Mouse (Mus musculus): ENCODE data around the gene Tcte3. TPM values are rescaled to one million over a fixed set of nuclear protein-coding genes. Genes with fewer than 3 reads are reported as not detected.

The Tcte3 gene
- polyA plus RNA-seq, 1 experiment from 2014 or later = 0.97 TPM

DNA sequence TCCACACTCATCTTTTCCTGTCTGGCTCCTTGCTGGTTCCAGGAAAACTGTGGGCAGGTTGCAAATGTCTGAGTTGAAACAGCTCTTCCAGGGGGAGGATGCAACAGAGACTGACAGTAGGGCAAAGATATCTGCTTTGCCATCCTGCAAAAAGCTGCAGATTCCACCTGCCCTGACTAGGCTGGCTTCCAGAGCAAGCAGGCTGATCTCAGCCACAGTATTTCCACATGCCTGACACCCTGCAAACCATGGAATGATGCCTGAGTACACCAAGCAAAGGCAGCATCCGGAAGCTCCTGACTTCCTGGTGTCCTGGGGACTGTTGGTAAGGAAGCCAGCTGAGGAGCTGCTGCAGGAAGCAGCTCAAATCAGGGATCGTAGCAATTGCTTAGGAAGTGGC is 27.8 kb upstream of the Tcte3 start:
- peaks cover 21% of the 10 kb centered on the region for H3K4me1 ChIP-seq (ENCODE audit: control insufficient read depth, insufficient read depth, low read length)
- no peak overlapping the region for H3K4me3 ChIP-seq (ENCODE audit: low read depth, low read length)
- no peak overlapping the region for H3K9ac ChIP-seq (ENCODE audit: low read depth, low read length)
- 47% methylated on average over 2 of the region's 2 CpGs for WGBS (ENCODE audit: insufficient replicate concordance)
- H3K4me2 ChIP-seq = no peak overlapping the region
- ATAC-seq (replicated peaks; ENCODE audit: insufficient number of reproducible peaks, low FRiP score, low TSS enrichment) = no peak
- no peak overlapping the region for H3K27ac ChIP-seq (ENCODE audit: low read depth, low read length)
- no peaks in the 10 kb centered on the region for H3K9me3 ChIP-seq (replicated peaks; ENCODE audit: control insufficient read depth, low read length)
- no peaks in the 10 kb centered on the region for H3K36me3 ChIP-seq (ENCODE audit: control insufficient read depth, insufficient read depth, low read length)
- H3K27me3 ChIP-seq (ENCODE audit: control insufficient read depth, insufficient read depth, low read length) = no peaks in the 10 kb centered on the region

DNA sequence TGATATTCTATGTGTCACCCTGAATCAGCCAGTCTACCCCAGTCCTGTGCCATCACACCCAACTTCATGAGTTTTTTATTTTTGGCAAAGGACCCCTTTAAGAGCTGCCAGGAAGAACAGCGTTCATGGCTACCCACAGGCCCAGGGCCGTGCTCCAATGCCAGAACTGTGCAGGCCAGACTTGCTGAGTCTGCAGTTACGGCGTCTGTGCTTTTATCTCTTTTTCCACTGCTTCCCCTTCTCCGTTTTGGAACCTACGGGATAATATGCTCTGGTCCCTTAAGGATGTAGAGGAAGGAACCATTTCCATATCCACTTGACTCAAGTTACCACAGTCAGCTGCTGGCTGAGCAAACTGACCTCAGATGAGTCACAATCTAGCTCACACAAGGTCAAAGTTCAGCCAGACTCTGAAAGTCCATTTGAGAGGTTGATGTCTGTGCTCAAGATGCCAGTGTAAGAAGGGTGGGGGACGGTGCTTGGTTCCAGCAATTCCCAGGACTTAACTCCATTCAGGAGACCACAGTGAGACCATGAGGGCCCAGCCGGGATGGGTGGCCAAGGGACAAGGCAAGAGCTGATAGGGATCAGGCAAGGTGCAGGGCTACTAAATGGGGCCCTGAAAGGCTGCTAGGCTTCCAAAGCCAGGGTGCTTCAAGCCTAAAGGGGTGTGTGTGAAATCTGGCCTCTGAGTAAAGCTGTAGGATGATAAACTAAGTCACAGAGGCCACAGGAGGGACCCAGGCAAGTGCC is 26.9 kb upstream of the Tcte3 start:
- ATAC-seq (replicated peaks; ENCODE audit: insufficient number of reproducible peaks, low FRiP score, low TSS enrichment) = peak; percentile 24; the same call in 1 of the 2 replicates

DNA sequence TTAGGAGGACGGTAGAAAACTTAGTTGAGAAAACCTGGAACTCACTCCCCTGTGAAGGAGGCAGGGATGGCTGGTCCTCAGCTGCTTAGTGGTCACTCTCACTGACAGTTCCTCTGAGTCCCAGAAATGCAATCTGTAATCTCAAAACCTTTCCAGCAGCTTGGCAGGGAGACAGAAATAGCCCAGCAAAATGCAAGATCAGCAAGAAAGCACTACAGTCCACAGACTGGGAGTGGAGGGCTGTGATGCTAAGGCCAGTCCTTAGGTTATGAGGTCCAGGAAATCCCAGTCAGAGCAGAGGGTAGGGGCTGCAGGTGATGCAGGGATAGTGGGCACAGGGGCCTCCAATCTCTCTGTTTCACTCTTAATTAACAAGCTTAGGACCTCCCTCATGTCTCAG is 25.6 kb upstream of the Tcte3 start:
- 0 out of 2 replicates have a peak, but pooled peaks cover 1% of the 10 kb centered on the region for H3K27me3 ChIP-seq (ENCODE audit: control insufficient read depth, insufficient read depth, low read length)
- H3K9me3 ChIP-seq (replicated peaks; ENCODE audit: control insufficient read depth, low read length) = no peaks in the 10 kb centered on the region
- 44% methylated on average over 1 of the region's 1 CpGs for WGBS (ENCODE audit: insufficient replicate concordance)
- peaks cover 21% of the 10 kb centered on the region for H3K4me1 ChIP-seq (ENCODE audit: control insufficient read depth, insufficient read depth, low read length)
- H3K4me2 ChIP-seq = no peak overlapping the region
- H3K36me3 ChIP-seq (ENCODE audit: control insufficient read depth, insufficient read depth, low read length) = 0 out of 2 replicates have a peak, but pooled peaks cover 2% of the 10 kb centered on the region
- H3K4me3 ChIP-seq (ENCODE audit: low read depth, low read length) = no peak overlapping the region
- no peak overlapping the region for H3K27ac ChIP-seq (ENCODE audit: low read depth, low read length)
- ATAC-seq (replicated peaks; ENCODE audit: insufficient number of reproducible peaks, low FRiP score, low TSS enrichment) = no peak
- no peak overlapping the region for H3K9ac ChIP-seq (ENCODE audit: low read depth, low read length)

More for the DNA sequence above, 26.9 kb upstream of the Tcte3 start:
- Histone ChIP-seq H3K4me3 (ENCODE audit: low read depth, low read length) (no peak overlapping the region), H3K9ac (ENCODE audit: low read depth, low read length) (no peak overlapping the region), H3K36me3 (ENCODE audit: control insufficient read depth, insufficient read depth, low read length) (no peaks in the 10 kb centered on the region), H3K27ac (ENCODE audit: low read depth, low read length) (peak overlapping the region; percentile 16; the same call in 1 of the 2 replicates), H3K9me3 (replicated peaks; ENCODE audit: control insufficient read depth, low read length) (no peaks in the 10 kb centered on the region), H3K4me2 (no peak overlapping the region), H3K27me3 (ENCODE audit: control insufficient read depth, insufficient read depth, low read length) (no peaks in the 10 kb centered on the region), H3K4me1 (ENCODE audit: control insufficient read depth, insufficient read depth, low read length) (peaks cover 21% of the 10 kb centered on the region)
- 45% methylated on average over 8 of the region's 8 CpGs for WGBS (ENCODE audit: insufficient replicate concordance)

DNA sequence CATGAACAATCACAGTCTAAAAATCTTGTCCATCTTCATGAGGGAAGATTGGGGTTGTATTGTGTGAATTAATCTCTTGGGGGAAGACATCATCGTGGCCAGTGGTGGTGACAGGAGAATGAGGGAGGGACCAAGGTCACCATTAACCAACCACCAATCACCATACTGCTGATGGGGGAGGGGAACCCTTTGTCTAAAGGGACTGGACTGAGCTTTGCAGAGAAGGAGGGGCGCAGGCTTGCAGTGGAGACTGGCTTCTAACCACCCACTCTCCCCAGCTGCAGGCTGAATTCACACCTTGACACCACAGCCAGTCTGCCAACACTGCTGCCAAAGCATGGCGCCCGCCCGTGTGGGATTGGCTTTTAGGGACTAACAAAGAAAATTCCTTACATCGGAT is 24.8 kb upstream of the Tcte3 start:
- H3K4me2 ChIP-seq = peak overlapping the region; percentile 38

DNA sequence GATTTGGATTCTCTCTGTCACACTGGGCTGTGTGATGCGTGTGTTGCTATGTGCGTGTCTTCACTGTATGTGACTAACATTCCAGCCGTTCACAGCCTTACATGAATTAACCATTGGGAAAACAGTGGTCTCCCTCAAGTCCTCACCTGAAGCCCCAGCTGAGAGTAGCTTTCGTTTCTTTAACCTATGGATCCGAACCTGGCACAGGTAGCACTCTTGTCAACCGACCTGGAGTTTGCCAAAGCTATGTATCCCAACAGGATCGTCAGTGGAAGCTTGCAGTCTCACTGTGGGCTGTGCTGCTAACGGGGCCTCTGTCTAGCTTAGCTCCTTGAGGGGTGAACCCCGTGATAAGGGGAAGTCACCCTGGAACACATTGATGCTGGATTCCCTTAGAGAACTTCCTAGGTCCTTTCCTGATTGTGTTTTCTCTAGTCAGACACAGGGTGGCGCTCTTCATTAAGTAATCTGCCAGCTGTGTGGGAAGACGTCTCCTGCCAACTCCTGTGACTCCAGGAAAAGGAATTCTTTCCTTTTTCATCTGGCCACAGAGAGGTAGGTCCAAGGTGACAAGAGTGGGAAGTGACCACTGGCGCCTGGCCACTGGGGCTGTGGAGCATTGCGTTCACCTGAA is 24.2 kb upstream of the Tcte3 start:
- Histone ChIP-seq H3K4me1 (ENCODE audit: control insufficient read depth, insufficient read depth, low read length) (peaks cover 21% of the 10 kb centered on the region), H3K27me3 (ENCODE audit: control insufficient read depth, insufficient read depth, low read length) (0 out of 2 replicates have a peak, but pooled peaks cover 6% of the 10 kb centered on the region), H3K9me3 (replicated peaks; ENCODE audit: control insufficient read depth, low read length) (no peaks in the 10 kb centered on the region), H3K4me3 (ENCODE audit: low read depth, low read length) (no peak overlapping the region), H3K27ac (ENCODE audit: low read depth, low read length) (no peak overlapping the region), H3K4me2 (peak overlapping the region; percentile 38), H3K36me3 (ENCODE audit: control insufficient read depth, insufficient read depth, low read length) (0 out of 2 replicates have a peak, but pooled peaks cover 3% of the 10 kb centered on the region), H3K9ac (ENCODE audit: low read depth, low read length) (no peak overlapping the region)
- ATAC-seq (replicated peaks; ENCODE audit: insufficient number of reproducible peaks, low FRiP score, low TSS enrichment) = no peak
- 38% methylated on average over 13 of the region's 13 CpGs for WGBS (ENCODE audit: insufficient replicate concordance)

More for the DNA sequence above, 24.8 kb upstream of the Tcte3 start:
- H3K27ac ChIP-seq (ENCODE audit: low read depth, low read length) = no peak overlapping the region
- ATAC-seq (replicated peaks; ENCODE audit: insufficient number of reproducible peaks, low FRiP score, low TSS enrichment) = no peak
- H3K4me3 ChIP-seq (ENCODE audit: low read depth, low read length) = no peak overlapping the region
- WGBS (ENCODE audit: insufficient replicate concordance) = 40% methylated on average over 6 of the region's 6 CpGs
- H3K27me3 ChIP-seq (ENCODE audit: control insufficient read depth, insufficient read depth, low read length) = 0 out of 2 replicates have a peak, but pooled peaks cover 6% of the 10 kb centered on the region
- 0 out of 2 replicates have a peak, but pooled peaks cover 3% of the 10 kb centered on the region for H3K36me3 ChIP-seq (ENCODE audit: control insufficient read depth, insufficient read depth, low read length)
- H3K4me1 ChIP-seq (ENCODE audit: control insufficient read depth, insufficient read depth, low read length) = peaks cover 21% of the 10 kb centered on the region
- no peak overlapping the region for H3K9ac ChIP-seq (ENCODE audit: low read depth, low read length)
- no peaks in the 10 kb centered on the region for H3K9me3 ChIP-seq (replicated peaks; ENCODE audit: control insufficient read depth, low read length)

DNA sequence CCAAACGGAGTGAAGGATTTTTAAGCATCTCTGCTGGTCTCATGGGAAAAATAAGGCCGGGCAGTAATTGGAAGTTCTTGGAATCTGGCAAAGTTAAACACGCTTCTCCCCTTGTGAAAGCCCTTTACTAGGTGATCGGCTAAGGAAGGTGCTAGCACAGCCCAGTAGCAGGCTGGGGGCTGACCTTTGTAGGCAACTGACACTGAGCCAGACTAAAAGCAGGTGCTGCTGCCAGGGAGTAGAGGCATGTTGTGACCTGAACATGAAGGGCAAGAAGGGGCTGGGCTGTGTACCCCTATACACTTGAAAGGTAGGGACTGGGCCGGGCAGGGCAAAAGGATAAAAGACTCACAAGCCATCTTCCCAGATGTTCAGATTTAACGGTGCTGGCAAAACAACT is 19.1 kb upstream of the Tcte3 start:
- H3K9me3 ChIP-seq (replicated peaks; ENCODE audit: control insufficient read depth, low read length) = no peaks in the 10 kb centered on the region
- H3K36me3 ChIP-seq (ENCODE audit: control insufficient read depth, insufficient read depth, low read length) = peaks cover 5% of the 10 kb centered on the region; the same call in 1 of the 2 replicates
- peaks cover 21% of the 10 kb centered on the region for H3K4me1 ChIP-seq (ENCODE audit: control insufficient read depth, insufficient read depth, low read length)
- H3K27me3 ChIP-seq (ENCODE audit: control insufficient read depth, insufficient read depth, low read length) = peaks cover 9% of the 10 kb centered on the region; the same call in 1 of the 2 replicates
- no peak for ATAC-seq (replicated peaks; ENCODE audit: insufficient number of reproducible peaks, low FRiP score, low TSS enrichment)
- no peak overlapping the region for H3K27ac ChIP-seq (ENCODE audit: low read depth, low read length)
- H3K4me2 ChIP-seq = no peak overlapping the region
- H3K4me3 ChIP-seq (ENCODE audit: low read depth, low read length) = no peak overlapping the region
- H3K9ac ChIP-seq (ENCODE audit: low read depth, low read length) = no peak overlapping the region
- 89% methylated on average over 6 of the region's 6 CpGs for WGBS (ENCODE audit: insufficient replicate concordance)

DNA sequence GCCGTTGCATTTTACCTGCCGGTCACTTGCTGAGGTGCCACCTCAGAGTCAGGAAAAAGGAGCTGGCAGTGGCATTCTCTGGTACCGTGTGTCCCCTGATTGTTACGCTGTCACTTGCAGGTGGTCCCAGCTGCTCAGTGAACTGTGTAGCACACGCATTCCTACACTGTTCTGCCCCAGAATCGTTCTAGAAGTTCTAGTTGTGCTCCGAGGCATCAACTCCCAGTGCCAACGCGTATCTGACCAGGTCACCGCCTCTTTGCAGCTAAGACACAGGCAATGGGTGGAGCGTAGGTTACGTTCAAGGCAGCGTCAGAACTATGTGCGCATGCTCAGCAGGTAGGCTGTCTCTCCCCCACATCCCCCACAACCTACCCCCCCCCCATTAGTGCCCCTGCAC is 18.4 kb upstream of the Tcte3 start:
- H3K4me3 ChIP-seq (ENCODE audit: low read depth, low read length) = no peak overlapping the region

DNA sequence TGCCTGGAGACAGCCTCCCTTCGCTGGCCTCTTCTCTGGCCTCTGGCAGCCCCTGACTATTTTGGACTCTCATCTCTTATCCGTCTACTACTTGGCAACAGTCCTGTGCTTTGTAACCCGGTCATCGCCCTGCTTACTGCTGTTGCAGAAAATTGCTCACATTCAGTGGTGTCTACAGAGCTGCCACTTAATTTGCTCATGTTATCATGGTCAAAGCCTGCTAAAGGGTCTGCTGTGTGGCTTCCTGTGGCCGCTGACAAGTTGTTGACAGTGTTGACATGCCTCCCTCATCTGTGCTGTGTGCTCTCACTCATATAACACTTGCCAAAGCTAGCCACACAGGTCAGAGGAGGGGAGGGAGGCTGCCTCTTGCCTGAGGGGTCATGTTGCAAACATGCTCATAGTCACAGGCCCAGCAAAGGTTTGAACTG is 16.9 kb upstream of the Tcte3 start:
- Histone ChIP-seq H3K4me1 (ENCODE audit: control insufficient read depth, insufficient read depth, low read length) (peaks cover 21% of the 10 kb centered on the region), H3K4me3 (ENCODE audit: low read depth, low read length) (no peak overlapping the region), H3K27ac (ENCODE audit: low read depth, low read length) (peak overlapping the region; percentile 78), H3K27me3 (ENCODE audit: control insufficient read depth, insufficient read depth, low read length) (peaks cover 9% of the 10 kb centered on the region; the same call in 1 of the 2 replicates), H3K9me3 (replicated peaks; ENCODE audit: control insufficient read depth, low read length) (no peaks in the 10 kb centered on the region), H3K9ac (ENCODE audit: low read depth, low read length) (no peak overlapping the region), H3K36me3 (ENCODE audit: control insufficient read depth, insufficient read depth, low read length) (peaks cover 5% of the 10 kb centered on the region; the same call in 1 of the 2 replicates), H3K4me2 (no peak overlapping the region)
- WGBS (ENCODE audit: insufficient replicate concordance) = 36% methylated on average over 5 of the region's 5 CpGs
- peak; percentile 88 for ATAC-seq (replicated peaks; ENCODE audit: insufficient number of reproducible peaks, low FRiP score, low TSS enrichment)

More for the DNA sequence above, 18.4 kb upstream of the Tcte3 start:
- Histone ChIP-seq H3K4me2 (no peak overlapping the region), H3K27ac (ENCODE audit: low read depth, low read length) (no peak overlapping the region), H3K9ac (ENCODE audit: low read depth, low read length) (no peak overlapping the region), H3K36me3 (ENCODE audit: control insufficient read depth, insufficient read depth, low read length) (peaks cover 5% of the 10 kb centered on the region; the same call in 1 of the 2 replicates), H3K9me3 (replicated peaks; ENCODE audit: control insufficient read depth, low read length) (no peaks in the 10 kb centered on the region), H3K27me3 (ENCODE audit: control insufficient read depth, insufficient read depth, low read length) (peaks cover 9% of the 10 kb centered on the region; the same call in 1 of the 2 replicates), H3K4me1 (ENCODE audit: control insufficient read depth, insufficient read depth, low read length) (peaks cover 21% of the 10 kb centered on the region)
- no peak for ATAC-seq (replicated peaks; ENCODE audit: insufficient number of reproducible peaks, low FRiP score, low TSS enrichment)
- WGBS (ENCODE audit: insufficient replicate concordance) = 91% methylated on average over 14 of the region's 14 CpGs

Measured in heart, embryonic 11.5 days (tissue).